Mouse (Mus musculus): ENCODE data around the gene Fam129a. TPM values are rescaled to one million over a fixed set of nuclear protein-coding genes. Genes with fewer than 3 reads are reported as not detected.

Gene Fam129a
- total and polyA plus RNA-seq, 2 experiments from 2014 or later = 1.7 to 2.6 TPM

DNA sequence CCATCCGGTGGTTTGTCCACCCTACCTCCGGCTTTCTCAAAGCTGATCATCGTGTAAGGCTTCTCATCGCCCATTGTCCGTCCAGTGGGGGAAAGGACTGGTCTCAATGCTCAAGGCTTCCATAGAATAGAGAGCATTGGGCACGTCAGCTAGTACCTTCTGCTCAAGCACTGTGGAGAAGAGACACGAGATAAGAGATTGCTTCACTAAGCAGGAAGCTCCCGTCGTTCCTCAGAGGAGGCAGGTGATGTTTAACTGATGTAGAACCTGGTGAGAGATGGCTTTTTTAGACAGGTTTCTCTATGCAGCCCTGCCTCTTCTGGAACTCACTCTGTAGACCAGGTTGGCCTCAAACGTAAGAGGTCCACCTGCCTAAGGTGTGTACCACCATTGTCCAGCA lies 93.4 kb downstream of the Fam129a start:
- WGBS = 96% methylated on average over 10 of the region's 10 CpGs
- H3K4me1 ChIP-seq (ENCODE audit: insufficient read depth, low read length) = no peaks in the 10 kb centered on the region
- H3K4me2 ChIP-seq (ENCODE audit: low read depth, low read length) = no peak overlapping the region
- H3K36me3 ChIP-seq (ENCODE audit: insufficient read depth, low read length) = no peaks in the 10 kb centered on the region
- DNase-seq (ENCODE audit: low spot score) = no peak
- TF ChIP-seq CTCF (IDR thresholded peaks at IDR 0.05; ENCODE audit: low read depth) = no peak
- no peaks in the 10 kb centered on the region for H3K9me3 ChIP-seq (ENCODE audit: low read length)
- no peak overlapping the region for H3K9ac ChIP-seq (replicated peaks; ENCODE audit: low read length)
- no peak overlapping the region for H3K4me3 ChIP-seq (ENCODE audit: low read length)
- no peaks in the 10 kb centered on the region for H3K27me3 ChIP-seq (ENCODE audit: insufficient read depth, low read length)
- ATAC-seq = no peak
- no peak overlapping the region for H3K27ac ChIP-seq

DNA sequence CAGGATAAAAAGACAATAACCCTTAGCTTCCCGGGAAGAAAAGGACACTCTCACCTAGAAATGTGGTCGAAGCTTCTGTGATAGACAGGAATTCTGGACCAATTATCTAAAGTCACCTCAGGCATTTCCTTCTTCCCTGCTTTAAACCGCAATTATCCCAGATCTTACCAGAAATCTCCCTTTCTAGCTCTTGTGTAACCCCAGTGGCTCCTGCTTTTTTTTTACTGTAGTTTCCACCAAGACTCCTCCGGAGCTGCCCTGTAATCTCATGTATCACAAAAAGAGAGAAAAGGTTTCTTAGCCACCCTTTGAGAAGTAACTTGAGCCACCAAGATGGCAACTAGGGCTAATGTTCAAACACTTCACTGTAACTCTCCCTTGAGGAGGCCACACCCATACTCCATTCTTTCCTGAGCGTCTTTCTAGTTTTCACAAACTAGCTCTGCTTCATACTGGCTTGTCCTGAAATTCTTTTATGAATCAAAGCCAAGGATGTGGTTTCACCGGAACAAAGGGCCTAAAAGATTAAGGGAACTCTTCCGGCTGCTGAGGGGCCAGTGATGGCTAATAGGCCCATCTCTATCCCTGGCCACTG lies 93.9 kb downstream of the Fam129a start:
- no peaks in the 10 kb centered on the region for H3K9me3 ChIP-seq (ENCODE audit: low read length)
- H3K4me2 ChIP-seq (ENCODE audit: low read depth, low read length) = no peak overlapping the region
- no peak for TF ChIP-seq CTCF (IDR thresholded peaks at IDR 0.05; ENCODE audit: low read depth)
- no peak overlapping the region for H3K9ac ChIP-seq (replicated peaks; ENCODE audit: low read length)
- no peak overlapping the region for H3K4me3 ChIP-seq (ENCODE audit: low read length)
- ATAC-seq = no peak
- DNase-seq (ENCODE audit: low spot score) = no peak
- no peaks in the 10 kb centered on the region for H3K27me3 ChIP-seq (ENCODE audit: insufficient read depth, low read length)
- H3K4me1 ChIP-seq (ENCODE audit: insufficient read depth, low read length) = no peaks in the 10 kb centered on the region
- no peak overlapping the region for H3K27ac ChIP-seq
- 81% methylated on average over 7 of the region's 7 CpGs for WGBS
- no peaks in the 10 kb centered on the region for H3K36me3 ChIP-seq (ENCODE audit: insufficient read depth, low read length)

- H3K9ac ChIP-seq (replicated peaks; ENCODE audit: low read length) = no peak overlapping the region
- no peak overlapping the region for H3K4me3 ChIP-seq (ENCODE audit: low read length)
- DNase-seq (ENCODE audit: low spot score) (no peak), ATAC-seq (no peak)
- H3K4me2 ChIP-seq (ENCODE audit: low read depth, low read length) = no peak overlapping the region
- H3K9me3 ChIP-seq (ENCODE audit: low read length) = no peaks in the 10 kb centered on the region
- 87% methylated on average over 10 of the region's 10 CpGs for whole genome bisulfite sequencing
- no peak overlapping the region for H3K27ac ChIP-seq
- no peaks in the 10 kb centered on the region for H3K27me3 ChIP-seq (ENCODE audit: insufficient read depth, low read length)
- no peaks in the 10 kb centered on the region for H3K36me3 ChIP-seq (ENCODE audit: insufficient read depth, low read length)
- TF ChIP-seq CTCF (IDR thresholded peaks at IDR 0.05; ENCODE audit: low read depth) = no peak
- no peaks in the 10 kb centered on the region for H3K4me1 ChIP-seq (ENCODE audit: insufficient read depth, low read length)
Observed at GRCm38 (mm10) chr1:151667351-151668074, 96.5 kb downstream of the Fam129a start.

GRCm38 (mm10) chr1:151670006-151670591 lies 99.1 kb downstream of the Fam129a start:
- TF ChIP-seq CTCF (IDR thresholded peaks at IDR 0.05; ENCODE audit: low read depth) = no peak
- H3K4me3 ChIP-seq (ENCODE audit: low read length) = no peak overlapping the region

GRCm38 (mm10) chr1:151675684-151676083 lies 104.7 kb downstream of the Fam129a start:
- Histone ChIP-seq H3K36me3 (ENCODE audit: insufficient read depth, low read length) (no peaks in the 10 kb centered on the region), H3K4me1 (ENCODE audit: insufficient read depth, low read length) (no peaks in the 10 kb centered on the region; the same call in 1 of the 2 replicates), H3K9me3 (ENCODE audit: low read length) (no peaks in the 10 kb centered on the region), H3K27ac (no peak overlapping the region), H3K27me3 (ENCODE audit: insufficient read depth, low read length) (no peaks in the 10 kb centered on the region), H3K4me3 (ENCODE audit: low read length) (no peak overlapping the region), H3K9ac (replicated peaks; ENCODE audit: low read length) (no peak overlapping the region), H3K4me2 (ENCODE audit: low read depth, low read length) (no peak overlapping the region)
- ATAC-seq (no peak), DNase-seq (ENCODE audit: low spot score) (no peak)
- WGBS = 83% methylated on average over 5 of the region's 5 CpGs
- TF ChIP-seq CTCF (IDR thresholded peaks at IDR 0.05; ENCODE audit: low read depth) = no peak

More at GRCm38 (mm10) chr1:151670006-151670591, 99.1 kb downstream of the Fam129a start:
- WGBS = 83% methylated on average over 9 of the region's 9 CpGs
- ATAC-seq = no peak
- Histone ChIP-seq H3K36me3 (ENCODE audit: insufficient read depth, low read length) (no peaks in the 10 kb centered on the region), H3K4me1 (ENCODE audit: insufficient read depth, low read length) (no peaks in the 10 kb centered on the region), H3K9ac (replicated peaks; ENCODE audit: low read length) (no peak overlapping the region), H3K27ac (no peak overlapping the region), H3K27me3 (ENCODE audit: insufficient read depth, low read length) (no peaks in the 10 kb centered on the region), H3K4me2 (ENCODE audit: low read depth, low read length) (no peak overlapping the region), H3K9me3 (ENCODE audit: low read length) (no peaks in the 10 kb centered on the region)
- DNase-seq (ENCODE audit: low spot score) = no peak

DNA sequence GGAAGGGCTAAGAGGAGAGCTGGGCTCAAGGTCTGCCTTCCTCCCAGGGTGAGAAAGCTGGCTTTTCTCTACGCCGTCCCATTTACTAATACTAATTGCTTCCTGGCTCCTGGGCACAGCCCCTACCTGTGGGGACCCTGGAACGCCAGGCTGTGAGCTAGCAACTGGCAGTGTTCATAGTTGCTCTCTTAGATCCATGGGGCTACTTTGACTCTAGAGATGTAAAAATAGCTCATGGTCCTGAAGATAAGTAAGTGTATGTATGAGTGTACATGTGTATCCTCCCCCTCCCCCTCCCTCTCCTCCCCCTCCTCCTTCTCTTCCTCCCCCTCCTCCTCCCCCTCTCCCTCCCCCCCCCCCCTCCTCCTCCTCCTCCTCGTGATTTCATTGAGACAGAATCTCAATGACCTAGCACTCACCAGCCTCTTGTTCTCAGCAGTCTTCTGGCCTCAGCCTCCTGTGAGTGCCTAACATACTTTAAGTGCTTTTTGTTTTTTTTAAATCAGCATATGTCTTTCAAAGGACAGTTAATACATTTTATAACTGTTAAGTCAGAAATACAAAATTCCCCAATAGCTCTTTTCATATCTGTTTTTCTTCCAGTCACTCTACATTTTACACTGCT lies 106.3 kb downstream of the Fam129a start:
- H3K4me1 ChIP-seq (ENCODE audit: insufficient read depth, low read length) = no peaks in the 10 kb centered on the region; the same call in 1 of the 2 replicates
- no peak overlapping the region for H3K27ac ChIP-seq
- 66% methylated on average over 3 of the region's 4 CpGs for WGBS
- no peak overlapping the region for H3K4me3 ChIP-seq (ENCODE audit: low read length)
- no peaks in the 10 kb centered on the region for H3K36me3 ChIP-seq (ENCODE audit: insufficient read depth, low read length)
- no peaks in the 10 kb centered on the region for H3K27me3 ChIP-seq (ENCODE audit: insufficient read depth, low read length)
- H3K9me3 ChIP-seq (ENCODE audit: low read length) = no peaks in the 10 kb centered on the region
- H3K9ac ChIP-seq (replicated peaks; ENCODE audit: low read length) = no peak overlapping the region
- H3K4me2 ChIP-seq (ENCODE audit: low read depth, low read length) = no peak overlapping the region
- no peak for TF ChIP-seq CTCF (IDR thresholded peaks at IDR 0.05; ENCODE audit: low read depth)
- no peak for DNase-seq (ENCODE audit: low spot score)
- no peak for ATAC-seq

All from hindbrain, postnatal 0 days (tissue).